Mouse (Mus musculus) T-helper 2 cell (primary cell): ENCODE measurements at regions not wholly inside any gene's neighbourhood (a gene's known extent, or its start where the extent isn't known, plus 50 kb on each side); places are given as distances from the start of the nearest gene placed in this dataset.
"Not testable (repeated sequence)": the region's sequence is repeated elsewhere in the genome, so short reads cannot be mapped to it uniquely, and the experiment has no call there.

Experiments used
- in situ Hi-C: fragments of 300-600 bp; cut with MboI, MseI; formaldehyde crosslinking; loops from one replicate; pipeline ENCODE4 v1.15.1; 2025; ENCODE audit warnings: high pct_unique_total_duplicates

DNA sequence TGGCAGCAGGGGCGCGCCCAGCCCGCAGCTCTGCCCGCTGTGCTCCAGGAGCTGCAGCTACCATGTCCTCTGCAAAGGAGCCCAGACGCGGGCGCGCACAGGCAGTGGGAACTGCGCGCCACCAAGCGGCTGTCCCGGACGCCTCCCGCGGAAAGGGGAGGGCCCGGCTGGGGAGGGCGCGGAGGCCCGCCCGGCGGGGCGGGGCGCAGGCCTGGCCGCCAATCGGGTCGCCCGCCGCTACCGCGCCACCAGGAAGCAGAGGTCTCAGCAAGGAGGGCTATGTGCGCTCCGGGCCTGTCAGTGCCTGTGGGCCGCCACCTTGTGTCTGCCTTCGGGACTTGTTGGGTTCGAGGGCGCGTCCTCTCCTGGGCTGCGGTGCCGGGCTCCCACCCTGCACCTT is 367.0 kb upstream of the Ywhaq start:
- in situ Hi-C loops, result not testable (repeated sequence)

GRCm38 (mm10) chr12:21778717-21779116 is 361.3 kb upstream of the Ywhaq start:
- in situ Hi-C loops, result not testable (repeated sequence)

DNA sequence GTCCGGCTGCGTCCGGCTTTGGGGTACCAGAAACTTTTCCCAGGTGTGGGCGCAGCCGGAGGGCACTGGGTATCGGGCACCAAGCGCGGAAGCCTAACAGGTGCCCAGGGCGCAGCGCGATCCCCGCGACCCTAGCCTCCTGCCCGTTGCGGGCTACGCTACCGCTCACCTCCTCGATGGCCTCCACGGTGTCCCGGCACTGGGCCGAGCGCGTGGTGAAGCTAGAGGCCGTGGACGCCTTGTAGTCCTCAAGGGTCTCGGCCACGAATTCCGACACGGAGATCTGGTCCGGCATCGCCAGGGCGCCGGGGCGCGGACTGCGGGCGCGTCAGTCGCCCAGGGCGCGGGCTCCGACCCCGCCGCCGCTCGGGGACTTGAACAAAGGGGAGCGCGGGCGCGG is 360.9 kb upstream of the Ywhaq start:
- in situ Hi-C loops, result not testable (repeated sequence)

GRCm38 (mm10) chr12:21767717-21768116 is 350.3 kb upstream of the Ywhaq start:
- in situ Hi-C loops, result loop anchor here (5.0 kb wide), 1 partner anchor 1340 kb away; no protein-coding TSS in a partner anchor
